Mouse (Mus musculus) urinary bladder, postnatal 14 days (tissue): ENCODE measurements around the gene Vmn1r181.
"Not testable (repeated sequence)": the region's sequence is repeated elsewhere in the genome, so short reads cannot be mapped to it uniquely, and the experiment has no call there.

Experiments
- DNase-seq: peaks from one replicate; pipeline ENCODE4 v3.0.0; 2021; ENCODE audit warnings: low spot score

The Vmn1r181 gene

GRCm38 (mm10) chr7:23974315-23974714 is at the start of gene Vmn1r181:
Gene Vmn1r181 (plus strand): TSS chr7:23974615.
- DNase-seq: not testable (repeated sequence)

- no peak for DNase-seq
Measured at GRCm38 (mm10) chr7:23926678-23927077, 47.7 kb upstream of the Vmn1r181 start, which contains the start of gene Vmn1r179. Gene Vmn1r179 (plus strand): TSS chr7:23926978.

- DNase-seq: no peak
Measured at GRCm38 (mm10) chr7:23950332-23950731, 24.1 kb upstream of the Vmn1r181 start, which contains the start of gene Vmn1r180. Gene Vmn1r180 (plus strand): TSS chr7:23950632.

GRCm38 (mm10) chr7:23968044-23968443 is 6.4 kb upstream of the Vmn1r181 start:
- DNase-seq: not testable (repeated sequence)

- DNase-seq: no peak
Measured at GRCm38 (mm10) chr7:24001391-24001790, 27.0 kb downstream of the Vmn1r181 start, which contains the start of gene V1rd19. Gene V1rd19 (plus strand): TSS chr7:24001691.
